Mouse (Mus musculus) cerebellum, adult 9-11 months (tissue): ENCODE measurements around the gene Ppp3r2.
A peak's percentile ranks its signal among the peaks of the same experiment; 100 is the strongest.

ENCODE experiments used
- DNase-seq: peaks from one replicate; pipeline ENCODE4 v3.0.0; 2022

The Ppp3r2 gene

DNA sequence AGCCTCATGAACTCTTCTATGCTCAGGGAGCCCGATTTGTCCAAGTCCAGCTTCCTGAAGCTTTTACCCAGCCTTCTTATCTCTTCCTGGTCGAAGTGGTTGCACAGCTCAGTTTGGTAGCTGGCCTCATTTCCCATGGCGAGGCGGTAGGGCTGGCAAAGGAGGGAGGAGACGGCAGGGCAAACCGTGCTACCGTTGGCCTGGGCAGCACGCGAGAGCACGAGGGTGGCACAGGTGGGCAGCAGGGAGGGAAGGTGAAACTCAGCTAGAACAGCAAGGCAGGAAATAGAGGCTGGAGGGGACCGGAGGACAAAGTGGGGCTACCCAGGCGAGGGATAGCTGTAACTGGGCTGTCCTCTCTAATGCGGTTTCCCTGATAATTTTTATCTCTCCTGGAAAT lies at the start of gene Ppp3r2:
TSS of gene Ppp3r2 (minus strand) at position 213 of the 400 bp plus-strand sequence.
- DNase-seq, result no peak

- DNase-seq, result no peak
These were observed 47.5 kb upstream of the Ppp3r2 start for GRCm38 (mm10) chr4:49729326-49729725.

- no peak for DNase-seq
These were observed 42.1 kb upstream of the Ppp3r2 start for GRCm38 (mm10) chr4:49723908-49724307.

GRCm38 (mm10) chr4:49691405-49692194 lies 9.8 kb upstream of the Ppp3r2 start:
- no peak for DNase-seq

DNA sequence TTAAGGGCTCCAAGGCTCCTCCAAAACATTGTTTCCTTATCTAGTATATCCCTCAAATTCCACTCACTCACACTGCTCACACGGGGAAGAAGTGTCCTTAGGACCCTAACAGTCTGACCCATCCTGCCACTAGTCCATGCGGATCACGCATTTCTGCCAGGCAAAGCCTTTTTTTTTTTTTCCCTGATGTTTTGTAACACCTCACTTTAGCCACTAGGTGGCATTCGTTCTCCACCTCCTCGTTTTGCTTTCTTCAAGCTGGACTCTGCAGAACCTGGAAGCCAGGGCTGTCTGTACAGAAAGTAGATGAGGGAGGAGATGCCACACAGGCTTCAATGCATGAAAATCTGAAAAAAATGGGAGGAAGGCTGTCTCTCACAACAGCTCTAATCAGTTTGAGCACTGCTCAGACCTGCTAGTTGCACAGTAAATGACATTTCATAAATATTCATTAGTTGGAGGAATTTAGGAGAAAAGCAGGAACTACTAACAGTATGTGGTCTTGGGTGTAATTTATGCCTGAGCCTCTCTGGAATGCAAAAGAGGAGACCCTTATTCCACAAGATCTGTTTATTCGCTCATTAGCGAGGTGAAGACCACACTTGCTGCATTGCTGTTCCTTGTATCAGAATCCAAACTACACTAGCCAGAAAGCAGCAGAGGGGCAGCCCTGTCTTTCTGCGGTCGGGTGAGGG lies 6.9 kb upstream of the Ppp3r2 start:
- DNase-seq, result peak; percentile 35

DNA sequence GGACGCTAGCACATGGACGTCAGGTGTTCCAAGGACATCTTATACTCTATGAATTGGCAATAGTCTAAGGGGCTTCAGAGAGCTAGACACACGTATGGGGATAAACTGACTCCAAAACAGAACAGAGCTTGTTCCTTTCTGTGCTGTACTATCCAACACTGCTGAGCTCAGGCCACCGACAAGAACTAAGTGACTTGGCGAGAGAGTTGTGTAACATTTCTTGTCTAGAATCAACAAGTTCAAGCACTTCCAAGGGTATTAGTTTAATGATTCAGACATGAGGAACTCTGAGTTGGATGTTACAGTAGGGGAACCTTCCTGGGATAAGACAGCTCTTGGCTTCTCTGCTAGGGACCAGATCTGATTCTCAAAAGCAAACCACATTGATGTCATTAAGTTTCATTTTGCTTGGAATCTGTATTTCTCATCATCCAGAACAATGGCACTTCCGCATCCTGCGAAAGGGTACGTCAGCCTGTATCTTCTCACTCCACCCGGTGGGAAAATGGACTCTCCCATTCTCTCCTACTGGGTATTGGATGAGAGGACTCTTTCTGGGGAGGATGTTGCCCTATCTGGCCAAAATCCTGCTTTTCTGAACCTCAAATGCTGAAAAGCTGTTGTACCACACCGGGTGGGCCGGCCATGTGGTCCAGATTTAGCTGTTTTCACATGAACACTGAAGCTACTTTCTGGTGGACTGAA lies 1.5 kb downstream of the Ppp3r2 start:
- DNase-seq, result no peak

GRCm38 (mm10) chr4:49676790-49677189 lies 5.0 kb downstream of the Ppp3r2 start:
- DNase-seq, result no peak

DNA sequence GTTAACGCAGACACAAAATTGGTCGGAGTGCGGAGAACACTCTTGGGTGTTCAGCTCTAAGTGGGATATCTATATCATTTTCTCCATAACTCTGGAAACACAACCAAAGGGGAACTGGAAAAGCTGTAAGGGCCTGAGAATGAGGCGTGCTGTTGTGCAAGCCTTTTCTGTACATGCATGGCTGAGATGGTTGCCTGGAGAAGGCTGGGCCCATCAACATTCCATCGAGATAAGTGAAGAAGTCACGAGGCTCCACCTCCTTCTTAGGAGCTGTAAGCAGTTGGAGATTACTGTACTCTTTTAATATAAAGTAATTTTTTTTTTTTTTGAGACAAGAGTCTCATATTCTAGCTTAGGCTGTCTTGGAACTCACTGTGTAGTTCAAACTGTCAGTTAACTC lies 5.8 kb downstream of the Ppp3r2 start:
- DNase-seq, result no peak

DNA sequence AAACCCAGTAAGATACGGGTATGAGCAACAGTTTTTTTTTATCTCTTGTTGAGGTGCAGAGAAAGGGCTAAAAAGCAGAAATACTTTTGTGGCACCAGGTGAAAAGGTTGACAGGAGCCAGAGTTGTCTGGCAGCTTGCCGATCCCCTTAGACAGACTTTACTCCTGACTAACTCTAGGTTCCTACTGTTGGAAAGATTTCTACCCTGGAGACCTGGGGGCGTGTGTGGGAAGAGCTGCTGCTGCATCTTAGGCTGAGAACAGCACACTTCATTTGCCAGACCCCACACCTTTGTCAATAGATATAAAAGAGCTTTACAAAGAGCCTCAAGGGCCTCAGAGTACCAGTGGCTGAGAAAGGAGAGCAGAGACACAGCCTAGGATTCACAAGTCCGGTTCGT lies 17.0 kb downstream of the Ppp3r2 start:
- DNase-seq, result no peak

- no peak for DNase-seq
These were observed 19.6 kb downstream of the Ppp3r2 start for GRCm38 (mm10) chr4:49662231-49662630.

- DNase-seq, result no peak
These were observed 20.2 kb downstream of the Ppp3r2 start for GRCm38 (mm10) chr4:49661664-49662063.

DNA sequence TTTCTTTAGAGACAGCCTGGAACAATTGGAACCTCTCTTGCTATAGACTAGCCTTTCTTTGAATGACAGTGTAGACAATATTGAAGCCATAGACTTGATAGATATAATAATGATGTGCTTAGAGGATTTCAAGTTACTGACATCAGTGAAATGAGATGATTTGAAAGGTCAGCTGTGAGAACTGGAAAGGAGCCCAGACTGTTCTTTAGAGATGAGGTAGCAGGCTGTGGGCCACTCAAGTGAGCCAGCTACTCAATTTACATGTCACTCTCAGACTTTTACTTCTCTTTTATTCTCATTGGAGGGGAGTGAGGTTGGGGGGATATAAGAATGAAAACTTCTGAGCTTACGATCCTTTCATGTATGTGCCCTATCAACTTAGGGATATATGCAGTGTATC lies 22.4 kb downstream of the Ppp3r2 start:
- DNase-seq, result no peak

- DNase-seq, result no peak
These were observed 41.9 kb downstream of the Ppp3r2 start for GRCm38 (mm10) chr4:49639913-49640312.

DNA sequence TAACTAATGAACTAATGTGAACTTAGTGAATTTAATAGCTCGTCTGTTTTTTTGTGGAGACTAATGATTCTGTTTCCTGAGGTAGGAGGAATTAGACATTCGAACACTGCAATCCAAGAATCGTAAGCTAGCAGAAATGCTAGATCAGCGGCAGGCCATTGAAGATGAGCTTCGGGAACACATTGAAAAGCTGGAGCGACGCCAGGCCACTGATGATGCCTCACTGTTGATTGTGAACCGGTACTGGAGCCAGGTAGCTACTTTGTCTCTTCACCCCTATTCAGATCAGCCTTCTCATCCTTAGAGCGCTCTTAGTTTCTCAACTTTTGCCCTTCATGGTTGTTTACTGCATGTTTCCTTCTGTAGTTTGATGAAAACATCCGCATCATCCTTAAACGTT lies 44.0 kb downstream of the Ppp3r2 start:
- DNase-seq, result no peak

DNA sequence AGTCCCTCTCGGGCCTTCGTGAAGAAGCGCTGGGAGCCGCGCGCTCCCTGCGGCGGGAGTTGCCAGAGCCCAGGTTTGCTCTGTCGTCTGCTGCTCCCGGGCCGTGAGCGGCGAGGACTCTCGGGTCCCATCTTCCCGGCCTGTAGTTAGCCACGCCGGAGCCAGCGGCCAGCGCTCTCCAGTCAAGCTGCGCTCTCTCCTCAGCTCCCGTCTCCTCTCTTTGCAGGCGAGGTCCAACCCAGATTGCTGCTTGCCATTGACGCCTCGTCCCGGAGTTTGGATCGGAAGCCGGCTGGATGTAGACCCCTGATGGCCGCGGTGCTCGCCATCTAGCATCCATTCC lies 49.7 kb downstream of the Ppp3r2 start:
- no peak for DNase-seq

DNA sequence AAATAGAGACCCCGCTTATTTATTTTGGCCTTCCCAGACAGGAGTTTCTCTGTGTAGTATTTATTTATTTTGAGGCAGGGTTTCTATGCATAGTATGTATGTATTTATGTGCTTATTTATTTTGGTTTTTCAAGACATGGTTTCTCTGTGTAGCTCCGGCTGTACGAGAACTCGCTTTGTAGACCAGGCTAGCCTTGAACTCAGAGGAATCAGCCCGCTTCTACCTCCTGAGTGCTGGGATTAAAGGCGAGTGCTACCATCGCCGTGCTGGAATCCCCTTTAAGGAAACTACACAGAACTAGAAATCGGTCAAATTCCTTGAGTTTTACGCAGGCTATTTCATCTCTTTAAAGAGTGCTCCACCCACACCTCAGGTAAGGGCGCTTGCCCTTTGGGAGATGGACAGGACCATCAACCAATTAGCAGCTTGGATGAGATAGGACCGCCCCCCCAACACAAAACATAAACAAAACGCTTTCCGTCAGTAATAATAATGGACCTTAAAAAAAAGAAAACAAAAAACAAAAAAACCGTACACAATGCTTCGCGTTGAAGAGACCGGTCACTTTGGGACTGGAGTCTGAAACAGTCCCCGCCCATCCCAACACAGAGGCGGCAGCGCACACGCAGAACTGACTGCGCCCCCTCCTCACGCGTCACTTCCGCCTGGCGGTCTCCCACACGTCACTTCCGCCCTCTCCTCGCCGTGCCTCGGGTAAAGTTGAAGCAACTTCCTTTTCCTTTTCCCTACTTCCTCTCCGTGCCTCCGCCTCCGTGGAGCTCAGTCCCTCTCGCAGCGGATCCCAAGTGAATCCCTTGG lies 50.3 kb downstream of the Ppp3r2 start, which contains the start of gene Rnf20:
TSS of gene Rnf20 (plus strand) at position 688 of the 820 bp plus-strand sequence.
- DNase-seq, result peak; percentile 97

DNA sequence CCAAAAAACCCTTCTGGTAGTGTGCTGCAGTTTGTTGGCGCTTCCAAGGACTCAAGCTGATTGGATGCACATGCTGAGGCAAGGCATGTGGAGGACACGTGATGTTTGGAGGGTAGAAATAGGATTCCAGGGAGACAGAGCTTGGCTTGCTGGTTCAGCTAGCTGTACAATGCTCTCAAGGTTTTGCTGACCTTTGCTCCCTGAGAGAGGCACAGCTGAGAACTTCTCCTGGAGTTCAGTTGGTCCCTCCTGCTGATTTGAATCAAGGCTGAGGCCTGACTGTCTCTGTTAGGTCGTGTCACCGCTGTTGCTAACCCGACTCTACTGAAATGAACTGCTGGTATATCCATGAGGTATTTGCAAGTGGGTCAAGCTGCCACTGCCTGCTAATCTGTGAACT lies 52.9 kb downstream of the Ppp3r2 start:
- no peak for DNase-seq
